Mouse (Mus musculus): ENCODE data around the gene Gm6793. TPM values are rescaled to one million over a fixed set of nuclear protein-coding genes. Genes with fewer than 3 reads are reported as not detected.

Gm6793 gene
- polyA plus RNA-seq, 1 experiment = not detected

DNA sequence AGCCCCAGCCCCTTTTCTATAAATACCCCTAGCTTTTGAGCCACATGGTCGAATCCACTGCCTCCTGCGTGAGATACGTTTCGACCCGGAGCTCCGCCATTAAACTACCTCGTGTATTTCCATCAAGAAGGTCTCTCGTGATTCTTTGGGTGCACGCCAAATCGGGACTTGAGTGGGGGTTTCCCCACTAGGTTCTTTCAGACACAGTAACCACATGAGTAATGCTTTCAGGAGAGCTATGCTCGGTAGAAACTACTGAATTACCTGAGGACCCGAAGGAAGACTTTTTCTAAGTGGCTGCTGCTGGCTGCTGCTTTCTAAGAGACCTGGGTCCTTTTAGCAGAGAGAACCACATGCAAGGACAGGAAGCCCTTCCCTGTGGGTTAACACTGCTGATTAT is 40.7 kb downstream of the Gm6793 start:
- WGBS = 95% methylated on average over 12 of the region's 12 CpGs
- H3K4me1 ChIP-seq (ENCODE audit: control insufficient read depth, insufficient read depth, low read length) = peaks cover 6% of the 10 kb centered on the region

DNA sequence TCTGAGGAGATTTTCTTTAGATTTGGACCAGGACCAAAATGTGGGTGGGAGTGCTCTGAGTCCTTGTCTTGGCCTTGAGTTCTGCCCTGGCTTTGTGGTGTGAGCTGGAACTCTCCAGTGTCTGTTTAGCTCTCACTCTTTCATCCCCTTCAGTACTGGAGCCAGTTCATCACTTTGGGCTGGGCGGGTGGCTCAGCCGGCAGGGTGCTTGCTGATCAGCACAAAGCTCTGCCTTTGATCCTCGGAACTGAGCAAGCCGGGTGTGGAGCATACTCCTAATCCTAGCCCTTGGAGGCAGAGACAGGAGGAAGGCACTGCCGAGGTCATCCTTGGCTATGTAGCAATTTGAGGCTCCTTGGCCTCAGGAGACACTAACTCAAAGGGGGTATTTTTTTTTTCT is 45.8 kb downstream of the Gm6793 start:
- Histone ChIP-seq H3K27ac (ENCODE audit: insufficient read depth, low read depth, low read length) (no peak overlapping the region), H3K4me3 (ENCODE audit: insufficient read depth, low read depth, low read length) (no peak overlapping the region), H3K4me1 (ENCODE audit: control insufficient read depth, insufficient read depth, low read length) (peaks cover 18% of the 10 kb centered on the region)
- TF ChIP-seq CTCF (IDR thresholded peaks at IDR 0.05; ENCODE audit: insufficient read depth, low read depth, low read length) (no peak), POLR2A (IDR thresholded peaks at IDR 0.05; ENCODE audit: insufficient read depth, low read depth, low read length) (no peak)
- 54% methylated on average over 5 of the region's 5 CpGs for WGBS

More for the DNA sequence above, 40.7 kb downstream of the Gm6793 start:
- no peak overlapping the region for H3K4me3 ChIP-seq (ENCODE audit: insufficient read depth, low read depth, low read length)
- H3K27ac ChIP-seq (ENCODE audit: insufficient read depth, low read depth, low read length) = no peak overlapping the region
- TF ChIP-seq CTCF (IDR thresholded peaks at IDR 0.05; ENCODE audit: insufficient read depth, low read depth, low read length) (no peak), POLR2A (IDR thresholded peaks at IDR 0.05; ENCODE audit: insufficient read depth, low read depth, low read length) (no peak)

DNA sequence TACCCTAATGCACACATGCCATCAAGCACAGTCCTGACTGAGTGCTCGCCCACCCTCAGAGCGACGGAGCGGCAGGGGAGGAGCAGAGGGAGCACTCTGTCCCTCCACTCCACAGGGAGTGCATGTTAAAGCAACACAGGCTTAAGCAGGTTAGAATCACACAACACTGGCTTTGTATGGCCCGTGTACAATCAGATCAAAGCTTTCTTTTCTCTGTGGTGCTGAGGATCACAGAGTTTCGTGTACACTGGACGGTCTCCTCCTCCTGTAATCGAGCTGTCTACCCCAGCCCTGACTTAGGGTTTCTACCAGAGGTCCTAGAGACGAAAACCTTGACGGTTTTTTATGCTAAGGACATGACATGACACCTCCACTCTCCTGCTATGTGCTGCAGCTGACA is 46.3 kb downstream of the Gm6793 start:
- WGBS = 86% methylated on average over 10 of the region's 10 CpGs
- no peak for TF ChIP-seq POLR2A (IDR thresholded peaks at IDR 0.05; ENCODE audit: insufficient read depth, low read depth, low read length)
- no peak for TF ChIP-seq CTCF (IDR thresholded peaks at IDR 0.05; ENCODE audit: insufficient read depth, low read depth, low read length)
- no peak overlapping the region for H3K27ac ChIP-seq (ENCODE audit: insufficient read depth, low read depth, low read length)
- peaks cover 18% of the 10 kb centered on the region for H3K4me1 ChIP-seq (ENCODE audit: control insufficient read depth, insufficient read depth, low read length)
- H3K4me3 ChIP-seq (ENCODE audit: insufficient read depth, low read depth, low read length) = no peak overlapping the region

DNA sequence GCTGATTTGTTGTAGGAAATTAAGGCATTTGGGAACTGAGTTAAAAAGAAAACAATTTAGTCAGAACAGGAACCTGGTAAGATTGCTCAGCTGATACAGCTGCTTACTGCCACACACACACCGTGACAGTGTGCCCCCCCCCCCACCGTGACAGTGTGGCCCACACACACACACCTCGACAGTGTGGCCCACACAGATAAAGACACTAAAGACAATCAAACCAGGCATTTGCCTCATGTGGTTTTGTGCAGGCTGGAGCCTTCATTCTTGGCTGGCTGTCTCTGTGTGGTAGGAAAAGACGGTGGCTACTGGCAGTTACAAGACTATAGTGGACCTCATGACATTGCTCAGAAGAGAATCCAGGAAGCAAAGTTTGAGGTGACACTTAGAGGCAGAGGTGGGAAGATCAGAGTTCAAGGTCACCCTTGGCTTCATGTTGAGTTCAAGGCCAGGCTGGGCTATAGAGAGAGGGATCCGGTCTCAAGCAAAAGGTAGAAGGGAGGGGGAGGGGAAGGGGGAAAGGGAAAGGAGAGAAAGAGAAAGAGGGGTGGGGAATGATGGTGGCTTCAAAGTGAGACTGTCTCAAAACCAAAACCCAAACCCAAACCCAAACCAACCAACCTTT is 47.5 kb downstream of the Gm6793 start:
- 69% methylated on average over 5 of the region's 5 CpGs for WGBS
- Histone ChIP-seq H3K27ac (ENCODE audit: insufficient read depth, low read depth, low read length) (no peak overlapping the region), H3K4me1 (ENCODE audit: control insufficient read depth, insufficient read depth, low read length) (peaks cover 22% of the 10 kb centered on the region), H3K4me3 (ENCODE audit: insufficient read depth, low read depth, low read length) (no peak overlapping the region)
- TF ChIP-seq POLR2A (IDR thresholded peaks at IDR 0.05; ENCODE audit: insufficient read depth, low read depth, low read length) (no peak), CTCF (IDR thresholded peaks at IDR 0.05; ENCODE audit: insufficient read depth, low read depth, low read length) (no peak)

DNA sequence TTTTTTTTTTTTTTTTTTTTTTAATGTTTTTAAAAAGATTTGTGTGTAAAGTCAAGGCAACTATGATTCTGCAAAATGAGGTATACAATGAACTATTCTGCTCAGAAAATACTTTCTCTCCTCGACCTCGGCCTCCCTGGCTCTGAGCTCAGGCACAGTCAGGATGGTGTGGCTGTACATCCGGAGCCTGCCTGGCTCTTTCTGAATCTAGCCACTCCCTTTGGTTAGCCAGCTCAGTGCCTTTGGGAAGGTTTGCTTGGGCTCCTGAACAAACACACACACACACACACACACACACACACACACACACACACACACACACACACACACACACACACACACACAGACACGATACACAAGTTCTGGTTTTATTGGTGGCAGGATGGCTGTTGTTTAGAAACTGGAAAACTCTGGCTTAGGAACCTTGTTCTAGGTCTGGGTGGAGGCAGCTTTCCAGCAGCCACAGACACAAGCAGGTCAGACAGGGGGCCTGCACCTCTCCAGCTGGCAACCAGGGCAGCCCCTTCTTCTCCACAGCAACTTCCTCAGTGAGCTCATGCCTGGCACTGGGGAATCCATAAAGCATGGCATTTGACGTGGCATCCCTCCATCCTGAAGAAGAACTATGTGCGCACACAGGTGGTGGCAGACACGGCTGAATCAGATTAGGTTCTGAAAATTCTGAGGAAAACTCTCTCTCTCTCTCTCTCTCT is 49.8 kb downstream of the Gm6793 start:
- Histone ChIP-seq H3K4me1 (ENCODE audit: control insufficient read depth, insufficient read depth, low read length) (peaks cover 29% of the 10 kb centered on the region), H3K27ac (ENCODE audit: insufficient read depth, low read depth, low read length) (peak overlapping the region; percentile 82), H3K4me3 (ENCODE audit: insufficient read depth, low read depth, low read length) (no peak overlapping the region)
- no peak for TF ChIP-seq CTCF (IDR thresholded peaks at IDR 0.05; ENCODE audit: insufficient read depth, low read depth, low read length)
- no peak for TF ChIP-seq POLR2A (IDR thresholded peaks at IDR 0.05; ENCODE audit: insufficient read depth, low read depth, low read length)
- WGBS = 50% methylated on average over 7 of the region's 7 CpGs

DNA sequence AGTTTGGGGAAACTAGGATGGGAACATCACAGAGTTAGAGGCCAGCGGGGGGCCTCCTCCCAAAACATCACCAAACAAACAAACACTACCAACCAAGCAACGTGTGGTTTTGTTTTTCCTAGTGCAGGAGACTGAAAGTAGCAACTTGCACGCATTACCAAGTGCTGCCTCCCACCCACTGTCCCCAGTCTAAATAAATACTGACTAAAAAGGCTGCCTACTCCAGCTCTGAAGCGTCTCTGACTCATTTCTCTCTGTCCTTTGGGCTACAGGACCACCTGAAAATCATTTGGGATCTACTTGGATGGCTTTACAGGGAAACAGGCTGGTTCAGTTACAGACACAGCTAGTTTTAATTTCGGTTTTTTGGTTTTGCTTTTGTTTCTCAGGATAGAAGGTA is 50.5 kb downstream of the Gm6793 start:
- H3K4me3 ChIP-seq (ENCODE audit: insufficient read depth, low read depth, low read length) = no peak overlapping the region
- TF ChIP-seq CTCF (IDR thresholded peaks at IDR 0.05; ENCODE audit: insufficient read depth, low read depth, low read length) (no peak), POLR2A (IDR thresholded peaks at IDR 0.05; ENCODE audit: insufficient read depth, low read depth, low read length) (no peak)
- WGBS = 30% methylated on average over 5 of the region's 5 CpGs
- H3K4me1 ChIP-seq (ENCODE audit: control insufficient read depth, insufficient read depth, low read length) = peaks cover 27% of the 10 kb centered on the region
- H3K27ac ChIP-seq (ENCODE audit: insufficient read depth, low read depth, low read length) = peak overlapping the region; percentile 61

DNA sequence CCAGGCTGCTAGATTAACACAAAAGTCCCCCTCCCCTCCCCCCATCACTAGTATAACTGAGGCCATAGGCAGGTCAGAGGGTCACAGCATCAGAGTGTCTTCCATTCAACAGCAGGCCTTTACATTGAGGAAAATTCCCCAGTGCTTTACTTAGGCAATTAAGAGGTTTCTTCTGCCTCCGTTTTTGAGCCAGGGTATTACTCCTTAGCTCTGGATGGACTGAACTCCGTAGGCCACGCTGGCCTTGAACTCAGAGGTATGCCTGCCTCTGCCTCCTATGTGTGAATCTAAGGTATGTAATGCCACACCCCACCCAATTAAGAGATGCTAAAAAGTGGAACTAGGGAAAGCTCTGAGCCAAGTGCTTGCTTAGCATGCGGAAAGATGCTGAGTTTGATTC is 51.3 kb downstream of the Gm6793 start:
- Histone ChIP-seq H3K27ac (ENCODE audit: insufficient read depth, low read depth, low read length) (peak overlapping the region; percentile 78; the same call in 1 of the 2 replicates), H3K4me3 (ENCODE audit: insufficient read depth, low read depth, low read length) (no peak overlapping the region), H3K4me1 (ENCODE audit: control insufficient read depth, insufficient read depth, low read length) (peaks cover 27% of the 10 kb centered on the region)
- WGBS = 87% methylated on average over 4 of the region's 4 CpGs
- no peak for TF ChIP-seq CTCF (IDR thresholded peaks at IDR 0.05; ENCODE audit: insufficient read depth, low read depth, low read length)
- TF ChIP-seq POLR2A (IDR thresholded peaks at IDR 0.05; ENCODE audit: insufficient read depth, low read depth, low read length) = no peak

Other genes with a start within 250 kb of the Gm6793 start
- gene Cfdp1, start 160.7 kb downstream of the Gm6793 start, polyA plus RNA-seq (2012; ENCODE audit: insufficient read depth, insufficient read length, low replicate concordance, missing spikeins) = not detected in 2 replicates
- not detected in 2 replicates for gene Tmem170, start 138.3 kb downstream of the Gm6793 start, polyA plus RNA-seq (2012; ENCODE audit: insufficient read depth, insufficient read length, low replicate concordance, missing spikeins)
- gene Chst5, start 104.6 kb downstream of the Gm6793 start, polyA plus RNA-seq (2012; ENCODE audit: insufficient read depth, insufficient read length, low replicate concordance, missing spikeins) = not detected in 2 replicates
- gene Tmem231, start 81.2 kb downstream of the Gm6793 start, polyA plus RNA-seq (2012; ENCODE audit: insufficient read depth, insufficient read length, low replicate concordance, missing spikeins) = not detected in 2 replicates
- not detected in 2 replicates for gene Gabarapl2, start 74.3 kb downstream of the Gm6793 start, polyA plus RNA-seq (2012; ENCODE audit: insufficient read depth, insufficient read length, low replicate concordance, missing spikeins)
- 148 TPM in 1 of 2 replicates, not detected in the other for gene Adat1, start 22.7 kb downstream of the Gm6793 start, polyA plus RNA-seq (2012; ENCODE audit: insufficient read depth, insufficient read length, low replicate concordance, missing spikeins)
- not detected in 2 replicates for gene Kars, start 3.7 kb downstream of the Gm6793 start, polyA plus RNA-seq (2012; ENCODE audit: insufficient read depth, insufficient read length, low replicate concordance, missing spikeins)
- gene Terf2ip, start 3.6 kb downstream of the Gm6793 start, polyA plus RNA-seq (2012; ENCODE audit: insufficient read depth, insufficient read length, low replicate concordance, missing spikeins) = not detected in 2 replicates

All from olfactory bulb, adult 2 months (tissue).